Comparison of ENCODE assay signal across 27 mouse cellular contexts in genomic region chr9:94950676-94951075, GRCm38 (mm10).
DNase-seq lines count a peak whose midpoint lies in the region; ATAC-seq and TF ChIP-seq lines count a peak whose summit lies in the region.
"Had no signal": no experiment of that assay in that cellular context is flagged by ENCODE, and none has a peak within 500 bp of the region (broad histone marks: within the 10 kb centered on the region; RNA-seq: fewer than 3 reads in every experiment).

No protein-coding gene starts in this region.

- no peak for DNase-seq in frontal cortex, postnatal 10 days (ENCODE audit: low spot score in 2 of 2)
- peak; percentile 25 for DNase-seq in 3T3-L1 (ENCODE audit: low read depth, low spot score)
- DNase-seq in Patski (ENCODE audit: low read depth, low spot score) = peak; percentile 41
- no peak for DNase-seq in kidney, adult 11 months
- no peak for DNase-seq in kidney, adult 8-10 months
- no peak for DNase-seq in cerebellum, adult 9-10 months
- DNase-seq: adrenal gland, adult 8-10 months; cerebellum, adult 11 months; cerebellum, postnatal 10 days; gastrocnemius, postnatal 14 days; heart, adult 11 months; kidney, postnatal 14 days; retina, postnatal 1 day; right cerebral cortex, postnatal 25 days; thymus, adult 18-20 months; thymus, postnatal 25 days had no signal

- TF ChIP-seq CTCF in Patski (IDR thresholded peaks at IDR 0.05) = no peak

- H3K27me3 ChIP-seq in Patski = no peaks in the 10 kb centered on the region
- H3K27me3 ChIP-seq: heart, embryonic 15.5 days; hindbrain, embryonic 12.5 days; intestine, embryonic 15.5 days; limb, embryonic 12.5 days; liver, embryonic 15.5 days; lung, embryonic 15.5 days; midbrain, embryonic 13.5 days had no signal

- peak; percentile 38 for ATAC-seq in frontal cortex, adult (ENCODE audit: low TSS enrichment)
- ATAC-seq in Patski = peak; percentile 60
- peak; percentile 77 to 78 for ATAC-seq in hematopoietic stem cell, adult 5-6 weeks (replicated peaks in 1 of 2; ENCODE audit: insufficient read depth in 1 of 2, low FRiP score in 2 of 2, low TSS enrichment in 1 of 2, low read depth in 1 of 2, poor library complexity in 2 of 2, severe bottlenecking in 2 of 2)
- ATAC-seq: forebrain, embryonic 14.5 days; hindbrain, postnatal 0 days; intestine, embryonic 15.5 days; midbrain, embryonic 13.5 days had no signal

- CTCF ChIA-PET in Patski (lab: Charles Lee) = interaction anchor here (1.4 kb wide), 1 partner anchor 9 kb away, joined by 6 read pairs; no protein-coding TSS in a partner anchor

- in situ Hi-C loops in Patski (cut with MboI; ENCODE audit: low pct_unique_long_range_greater_than_20kb) = no loop called here

- POLR2A ChIA-PET in Patski (lab: Charles Lee) = no interaction called here

Comparison
In these comparisons a context has a peak if more than half of its experiments do, and no peak if none do; other contexts are left out.
1. DNase-seq: peak in 3T3-L1 (single experiment) and Patski (single experiment); none in frontal cortex, postnatal 10 days (0 of 2), kidney, adult 11 months (single experiment), kidney, adult 8-10 months (0 of 2) and cerebellum, adult 9-10 months (single experiment).
2. Peak in every context shown above with its lines, with median percentiles within 50 percentile points of each other: ATAC-seq.